8 mouse cellular contexts compared by ENCODE assay signal in the genomic region with DNA sequence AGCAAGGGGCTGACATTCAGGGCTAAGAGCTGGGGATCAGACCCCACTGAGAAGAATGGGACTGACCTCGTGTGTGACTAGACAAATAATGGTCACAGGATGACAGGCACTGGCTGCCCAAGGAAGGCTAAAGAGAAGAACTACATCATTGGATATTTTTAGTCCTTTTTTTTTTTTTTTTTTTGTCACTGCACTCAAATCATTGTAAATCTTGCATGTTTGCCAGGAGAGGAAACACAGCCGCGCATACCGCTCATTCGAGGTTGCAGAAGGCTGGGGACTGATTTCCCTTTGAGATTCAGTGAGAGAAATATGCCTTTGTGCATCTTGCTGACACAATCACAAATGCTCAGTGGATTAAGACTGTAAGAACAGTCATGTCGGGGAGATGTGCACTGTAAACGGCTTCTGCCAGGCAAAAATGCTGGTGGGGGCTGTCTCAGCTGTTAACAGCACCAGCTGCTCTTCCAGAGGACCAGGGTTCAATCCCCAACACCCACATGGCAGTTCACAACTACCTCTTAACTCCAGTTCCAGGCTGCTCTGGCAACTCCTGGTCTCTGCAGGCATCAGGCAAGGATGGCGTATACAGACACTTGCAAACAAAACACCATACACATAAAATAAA. TPM values are rescaled to one million over a fixed set of nuclear protein-coding genes. Genes with fewer than 3 reads are reported as not detected.
DNase-seq lines count a peak whose midpoint lies in the region; ATAC-seq and TF ChIP-seq lines count a peak whose summit lies in the region.

No protein-coding gene starts in this region.

- H3K9me3 ChIP-seq in embryonic facial prominence, embryonic 15.5 days (replicated peaks): no peaks in the 10 kb centered on the region
- no peaks in the 10 kb centered on the region for H3K9me3 ChIP-seq in midbrain, embryonic 15.5 days

- no peak for TF ChIP-seq CTCF in gastrocnemius, adult 2 months (IDR thresholded peaks at IDR 0.05)

- H3K36me3 ChIP-seq in embryonic facial prominence, embryonic 15.5 days: no peaks in the 10 kb centered on the region
- no peaks in the 10 kb centered on the region for H3K36me3 ChIP-seq in midbrain, embryonic 15.5 days (replicated peaks)

- DNase-seq in gastrocnemius, adult 2 months: no peak
- DNase-seq in gastrocnemius, postnatal 36 days: no peak
- peak; percentile 56 for DNase-seq in 416B (ENCODE audit: low read depth)
- DNase-seq in kidney, postnatal 10 days: peak; percentile 67
- DNase-seq in layer of hippocampus, adult 18-20 months (ENCODE audit: low spot score in 2 of 2): no peak

- no peaks in the 10 kb centered on the region for H3K27me3 ChIP-seq in embryonic facial prominence, embryonic 15.5 days
- H3K27me3 ChIP-seq in midbrain, embryonic 15.5 days (replicated peaks): peaks cover 18% of the 10 kb centered on the region

- H3K9ac ChIP-seq in embryonic facial prominence, embryonic 15.5 days: no peak overlapping the region
- H3K9ac ChIP-seq in midbrain, embryonic 15.5 days: no peak overlapping the region

- H3K4me1 ChIP-seq in embryonic facial prominence, embryonic 15.5 days: peaks cover 68% of the 10 kb centered on the region
- peaks cover 21% of the 10 kb centered on the region for H3K4me1 ChIP-seq in midbrain, embryonic 15.5 days

- WGBS in embryonic facial prominence, embryonic 15.5 days: 29% methylated on average over 8 of the region's 8 CpGs
- WGBS in midbrain, embryonic 15.5 days: 31% methylated on average over 8 of the region's 8 CpGs

- peak overlapping the region; percentile 47 for H3K4me3 ChIP-seq in gastrocnemius, adult 2 months
- no peak overlapping the region for H3K4me3 ChIP-seq in embryonic facial prominence, embryonic 15.5 days (replicated peaks)
- H3K4me3 ChIP-seq in midbrain, embryonic 15.5 days: no peak overlapping the region

- ATAC-seq in embryonic facial prominence, embryonic 15.5 days (ENCODE audit: insufficient number of reproducible peaks, low FRiP score, low TSS enrichment, low read depth): no peak
- no peak for ATAC-seq in cerebellum, adult (ENCODE audit: insufficient number of reproducible peaks, low FRiP score, low TSS enrichment)
- no peak for ATAC-seq in midbrain, embryonic 15.5 days (replicated peaks)

- H3K27ac ChIP-seq in gastrocnemius, adult 2 months: peak overlapping the region; percentile 68
- H3K27ac ChIP-seq in embryonic facial prominence, embryonic 15.5 days (replicated peaks): peak overlapping the region; percentile 66
- no peak overlapping the region for H3K27ac ChIP-seq in midbrain, embryonic 15.5 days

- no peak overlapping the region for H3K4me2 ChIP-seq in embryonic facial prominence, embryonic 15.5 days (replicated peaks)
- H3K4me2 ChIP-seq in midbrain, embryonic 15.5 days: no peak overlapping the region

- intact Hi-C loops in gastrocnemius, adult 2 months (cut with DNase I): loop anchor here (5.0 kb wide), 1 partner anchor 44 kb away; no protein-coding TSS in a partner anchor
- intact Hi-C loops in gastrocnemius, postnatal 36 days (cut with DNase I): loop anchor here (5.0 kb wide), 1 partner anchor 44 kb away; no protein-coding TSS in a partner anchor

RNA-seq across cellular contexts. Expression of gene Rassf3, which starts 4.5 kb away (rescaled TPM):
- total RNA-seq in gastrocnemius, adult 2 months (2021): 10 to 100 TPM; 29.2 to 47.3 TPM
- total RNA-seq in gastrocnemius, postnatal 36 days (2021): 10 to 100 TPM; 38.5 to 41.2 TPM
- 20.3 and 21.0 TPM in 2 replicates for polyA plus RNA-seq in embryonic facial prominence, embryonic 15.5 days (2015; fragmentation: Nextera tagmentation; extraction: Ambion mirVana)
- total RNA-seq in layer of hippocampus, adult 18-20 months (2021): 1 to 10 TPM; 9.6 to 9.8 TPM
- 4.2 and 4.4 TPM in 2 replicates for polyA plus RNA-seq in midbrain, embryonic 15.5 days (2015; fragmentation: Nextera tagmentation; extraction: Ambion mirVana)

Comparison
In these comparisons a context has a peak if more than half of its experiments do, and no peak if none do; other contexts are left out.
1. DNase-seq: peak in 416B (single experiment) and kidney, postnatal 10 days (single experiment); none in gastrocnemius, adult 2 months (single experiment), gastrocnemius, postnatal 36 days (0 of 2) and layer of hippocampus, adult 18-20 months (0 of 2).